Mouse (Mus musculus) ES-E14 (cell line): ENCODE data around the gene Tbce. TPM values are rescaled to one million over a fixed set of nuclear protein-coding genes. Genes with fewer than 3 reads are reported as not detected.

ENCODE experiments used
- DNase-seq: peaks from one replicate; pipeline ENCODE4 v3.0.0-alpha.2; 2013; ENCODE audit warnings: low read depth, low spot score
- H3K27ac ChIP-seq: 2 replicates; pipeline ENCODE4 v1.5.1; 2012; ENCODE audit warnings: low read depth, mild to moderate bottlenecking, low read length, moderate library complexity, mixed read lengths; ENCODE audit not compliant: poor library complexity, insufficient read depth, severe bottlenecking
- H3K36me3 ChIP-seq: 2 replicates; pipeline ENCODE4 v1.6.1; 2012; ENCODE audit warnings: mild to moderate bottlenecking, low read length, moderate library complexity, mixed read lengths; ENCODE audit not compliant: control insufficient read depth, poor library complexity, insufficient read depth, severe bottlenecking
- H3K4me1 ChIP-seq, 2 experiments: fragments of 150-350 bp in 1 of 2; sonication (generic) in 1 of 2; 2 replicates each; pipeline ENCODE4 v1.6.1; 2012; ENCODE audit warnings: low read length in 2 of 2, mild to moderate bottlenecking in 1 of 2, mixed read lengths in 1 of 2; ENCODE audit not compliant: control insufficient read depth in 2 of 2, insufficient read depth in 2 of 2, poor library complexity in 1 of 2
- H3K4me3 ChIP-seq, 2 experiments: fragments of 150-350 bp in 1 of 2; sonication (generic) in 1 of 2; 2 replicates each; pipeline ENCODE4 v1.5.1; 2012; ENCODE audit warnings: low read length in 2 of 2, low read depth in 1 of 2, mild to moderate bottlenecking in 1 of 2, mixed read lengths in 1 of 2; ENCODE audit not compliant: insufficient read depth in 1 of 2, poor library complexity in 1 of 2, severe bottlenecking in 1 of 2
- H3K9ac ChIP-seq: 2 replicates; pipeline ENCODE4 v1.6.1; 2012; ENCODE audit warnings: low read depth, mild to moderate bottlenecking, low read length, mixed read lengths; ENCODE audit not compliant: poor library complexity, insufficient read depth, severe bottlenecking
- H3K9me3 ChIP-seq: fragments of 150-350 bp; sonication (generic); 2 replicates; pipeline ENCODE4 v1.6.1; 2012; ENCODE audit warnings: low read depth, mild to moderate bottlenecking, low read length; ENCODE audit not compliant: control insufficient read depth, insufficient read depth
- CHD2 ChIP-seq: IDR thresholded peaks from 2 replicates; pipeline ENCODE4 v1.6.1; 2014; ENCODE audit warnings: mild to moderate bottlenecking, low read depth, low read length, inconsistent platforms
- HCFC1 ChIP-seq: IDR thresholded peaks from 2 replicates; pipeline ENCODE4 v1.6.1; 2012; ENCODE audit warnings: low read length, inconsistent platforms, borderline replicate concordance; ENCODE audit not compliant: insufficient read depth
- MAFK ChIP-seq: IDR thresholded peaks from 2 replicates; pipeline ENCODE4 v1.6.1; 2014; ENCODE audit warnings: mild to moderate bottlenecking, low read depth, low read length, inconsistent platforms; ENCODE audit not compliant: insufficient read depth
- ZC3H11A ChIP-seq: IDR thresholded peaks from 2 replicates; pipeline ENCODE4 v1.6.1; 2012; ENCODE audit warnings: low read depth, mild to moderate bottlenecking, inconsistent platforms, low read length, borderline replicate concordance
- ZNF384 ChIP-seq: IDR thresholded peaks from 2 replicates; pipeline ENCODE4 v1.6.1; 2012; ENCODE audit warnings: low read depth, low read length, inconsistent platforms
- in situ Hi-C, 2 experiments: fragments of 600-800 bp; cut with MboI; formaldehyde crosslinking; loops; one replicate each; pipeline ENCODE4 v1.15.1; 2025; ENCODE audit warnings: low sequenced_read_pairs in 2 of 2, inconsistent platforms in 1 of 2; ENCODE audit not compliant: unreplicated experiment in 2 of 2
- total RNA-seq: library from RNA; depleted of rRNA; stranded (reverse); fragments of 300-350 nt; gene quantifications from 2 replicates; pipeline ENCODE4 v1.2.3, GENCODE M21; 2012

Tbce gene
- total RNA-seq, 1 experiment, result 32.1 TPM

- DNase-seq, result peak; percentile 98
- Histone ChIP-seq H3K4me3 (peak within 1 kb of the TSS; percentile 93 to 97), H3K4me1 (peaks cover 2 to 9% of the 10 kb centered on the region in 2 experiments; a peak in 3 of 4 replicates), H3K36me3 (no peaks in the 10 kb centered on the region), H3K9ac (peak within 1 kb of the TSS; percentile 97), H3K27ac (peak within 1 kb of the TSS; percentile 91), H3K9me3 (no peaks in the 10 kb centered on the region)
- peak; percentile 82 for TF ChIP-seq CHD2
- no peak for TF ChIP-seq ZNF384
- TF ChIP-seq ZC3H11A, result no peak
- TF ChIP-seq HCFC1, result peak; percentile 97
- in situ Hi-C loops, result no loop called here
Observed at GRCm38 (mm10) chr13:14063013-14063941, 23.8 kb upstream of the Tbce start, which contains the start of the genes Arid4b and Ggps1. TSS of gene Arid4b (plus strand) at chr13:14063232. TSS of gene Ggps1 (minus strand) at chr13:14063488.

- peak overlapping the region; percentile 93 to 97 for H3K4me3 ChIP-seq
- H3K36me3 ChIP-seq, result no peaks in the 10 kb centered on the region
- in situ Hi-C loops, result no loop called here
- peak overlapping the region; percentile 95 for H3K9ac ChIP-seq
- TF ChIP-seq ZC3H11A (no peak; the same call in 1 of the 2 replicates), CHD2 (no peak), HCFC1 (no peak), ZNF384 (no peak), MAFK (no peak)
- DNase-seq, result no peak
- peak overlapping the region; percentile 90 for H3K27ac ChIP-seq
- H3K9me3 ChIP-seq, result no peaks in the 10 kb centered on the region
- peaks cover 2 to 9% of the 10 kb centered on the region in 2 experiments; a peak in 3 of 4 replicates for H3K4me1 ChIP-seq
Observed at GRCm38 (mm10) chr13:14062209-14063012, 23.0 kb upstream of the Tbce start.

- in situ Hi-C loops, result no loop called here
Observed at GRCm38 (mm10) chr13:14059582-14059981, 20.1 kb upstream of the Tbce start.

GRCm38 (mm10) chr13:14056801-14057200 is 17.4 kb upstream of the Tbce start:
- H3K4me1 ChIP-seq, result peaks cover 3 to 5% of the 10 kb centered on the region in 2 experiments; a peak in 2 of 4 replicates
- H3K9me3 ChIP-seq, result no peaks in the 10 kb centered on the region
- DNase-seq, result no peak
- TF ChIP-seq MAFK (peak; percentile 66; the same call in 1 of the 2 replicates), HCFC1 (no peak)
- H3K4me3 ChIP-seq, result no peak overlapping the region
- H3K36me3 ChIP-seq, result peaks cover 5% of the 10 kb centered on the region; the same call in 1 of the 2 replicates
- H3K27ac ChIP-seq, result no peak overlapping the region
- no peak overlapping the region for H3K9ac ChIP-seq
- in situ Hi-C loops, result no loop called here

More at GRCm38 (mm10) chr13:14059582-14059981, 20.1 kb upstream of the Tbce start:
- no peak for TF ChIP-seq ZC3H11A
- Histone ChIP-seq H3K27ac (no peak overlapping the region), H3K36me3 (0 out of 2 replicates have a peak, but pooled peaks cover 2% of the 10 kb centered on the region), H3K4me1 (peaks cover 5 to 7% of the 10 kb centered on the region in 2 experiments; a peak in 2 of 4 replicates), H3K9ac (no peak overlapping the region), H3K4me3 (no peak overlapping the region), H3K9me3 (no peaks in the 10 kb centered on the region)
- no peak for DNase-seq
